Mouse (Mus musculus): ENCODE results near the gene Pxmp4. TPM values are rescaled to one million over a fixed set of nuclear protein-coding genes. Genes with fewer than 3 reads are reported as not detected.

The Pxmp4 gene
- total RNA-seq, 2 experiments from 2014 or later, result 12.8 to 14.2 TPM

DNA sequence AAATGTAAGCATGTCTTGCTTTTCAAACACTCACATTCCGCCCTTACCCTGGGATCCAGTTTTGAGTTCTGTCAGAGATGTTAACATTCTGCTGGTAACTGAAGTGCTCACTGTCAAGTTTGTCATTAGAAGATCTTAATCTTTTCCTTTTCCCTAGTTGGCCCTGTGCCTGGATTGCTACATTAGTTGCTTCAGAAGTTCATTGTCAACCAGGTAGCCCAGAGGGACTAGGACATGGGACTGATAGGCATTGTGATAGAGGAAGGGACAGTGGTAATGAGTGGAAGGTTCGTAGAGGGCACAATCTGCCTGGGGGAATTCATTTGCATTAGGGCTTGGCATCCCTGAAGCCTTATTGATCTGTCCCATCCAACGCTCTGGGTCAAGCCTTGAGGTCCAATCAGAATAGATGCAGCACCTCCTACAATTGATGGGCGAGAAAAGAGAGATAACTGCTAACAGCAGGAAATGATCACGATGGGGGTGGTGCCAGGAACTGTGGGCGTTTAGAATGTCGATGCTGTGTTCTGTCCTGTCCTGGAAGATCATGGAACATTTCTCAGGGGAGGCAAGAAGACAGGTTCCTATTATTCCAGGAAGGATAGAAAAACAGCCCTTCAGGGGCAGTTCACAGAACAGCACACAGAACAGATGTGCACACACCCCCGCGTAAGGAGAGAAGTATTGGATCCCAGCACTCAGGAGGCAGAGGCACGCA lies 5.7 kb upstream of the Pxmp4 start:
- DNase-seq (ENCODE audit: extremely low spot score in 1 of 2, low spot score in 2 of 2), result no peak
- Histone ChIP-seq H3K27ac (no peak overlapping the region), H3K4me3 (no peak overlapping the region)
- no peak for TF ChIP-seq CTCF (IDR thresholded peaks at IDR 0.05)
- intact Hi-C loops (cut with DNase I), result no loop called here

DNA sequence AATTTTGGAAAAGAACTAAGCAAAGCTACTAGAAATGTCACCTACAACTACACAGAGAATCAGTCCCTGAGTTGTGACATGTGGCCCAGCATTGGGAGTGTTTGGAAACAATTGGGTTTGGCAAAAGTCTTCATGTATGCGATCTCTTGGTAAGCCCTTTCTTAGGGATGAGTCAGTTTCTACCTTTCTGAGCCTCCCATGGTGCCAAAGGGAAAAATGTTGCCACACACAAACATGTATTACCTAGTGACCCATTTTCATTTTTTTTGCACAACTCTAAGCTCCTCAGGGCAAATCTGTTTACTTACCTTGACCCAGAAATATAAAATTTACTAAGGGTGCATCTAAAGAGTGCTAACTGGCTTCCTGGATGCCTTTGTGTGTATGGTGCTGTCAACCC lies 3.5 kb upstream of the Pxmp4 start:
- DNase-seq (ENCODE audit: extremely low spot score in 1 of 2, low spot score in 2 of 2), result no peak
- H3K4me3 ChIP-seq, result no peak overlapping the region
- no peak for TF ChIP-seq CTCF (IDR thresholded peaks at IDR 0.05)
- no peak overlapping the region for H3K27ac ChIP-seq
- intact Hi-C loops (cut with DNase I), result no loop called here

DNA sequence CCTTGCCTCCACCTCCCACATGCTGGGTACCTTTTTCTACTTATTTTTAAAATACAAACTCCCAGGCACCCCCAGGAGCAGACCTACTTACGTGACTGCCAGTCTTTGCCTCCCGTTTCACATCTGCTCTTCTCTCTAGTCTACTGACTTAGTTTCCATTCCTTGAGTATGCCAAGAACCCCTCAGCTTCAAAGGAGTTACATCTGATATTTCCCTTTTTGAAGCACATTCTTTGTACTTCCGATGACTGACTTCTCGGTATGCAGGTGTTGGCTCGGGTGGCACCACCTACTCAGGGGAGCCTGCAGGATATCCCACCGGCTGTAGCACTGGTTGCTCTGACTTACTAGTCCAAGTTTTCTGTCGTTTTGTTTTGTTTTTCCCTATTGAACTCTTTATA lies 648 bp upstream of the Pxmp4 start:
- Histone ChIP-seq H3K27ac (peak overlapping the region; percentile 52; the same call in 1 of the 2 replicates), H3K4me3 (peak overlapping the region; percentile 98)
- no peak for DNase-seq (ENCODE audit: extremely low spot score in 1 of 2, low spot score in 2 of 2)
- intact Hi-C loops (cut with DNase I), result no loop called here
- no peak for TF ChIP-seq CTCF (IDR thresholded peaks at IDR 0.05)

DNA sequence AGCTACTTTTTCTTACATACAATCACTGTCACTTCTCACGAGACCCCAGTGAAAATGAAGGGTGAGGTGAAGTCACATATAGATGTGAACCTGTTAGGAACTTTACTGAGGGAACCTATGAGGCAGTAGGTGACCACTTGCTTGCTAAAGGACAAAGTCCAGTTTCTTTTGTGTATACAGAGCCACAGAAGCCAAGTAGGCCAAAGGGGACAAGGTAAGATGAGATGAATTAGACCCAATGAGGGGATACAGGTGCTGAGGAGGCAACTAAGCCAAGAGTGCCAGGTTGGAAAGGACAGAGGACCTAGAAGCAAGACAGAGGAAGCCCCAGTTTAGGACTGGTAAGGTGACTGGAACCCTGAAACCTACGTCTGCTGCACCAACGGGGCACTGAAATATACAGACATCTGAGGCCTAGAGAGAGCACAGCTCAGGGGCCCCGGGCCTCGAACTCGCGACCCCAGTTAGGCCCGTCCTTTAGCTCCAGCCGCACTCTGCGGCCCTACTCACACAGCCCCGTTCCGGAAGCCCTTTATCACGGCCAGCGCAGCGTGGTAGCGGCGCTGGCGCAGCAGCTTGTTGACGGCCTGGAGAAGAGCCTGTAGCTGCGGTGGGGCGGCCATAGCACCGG lies 386 bp downstream of the Pxmp4 start:
- Histone ChIP-seq H3K4me3 (peak overlapping the region; percentile 98), H3K27ac (peak overlapping the region; percentile 83)
- no peak for DNase-seq (ENCODE audit: extremely low spot score in 1 of 2, low spot score in 2 of 2)
- TF ChIP-seq CTCF (IDR thresholded peaks at IDR 0.05), result no peak
- intact Hi-C loops (cut with DNase I), result no loop called here

DNA sequence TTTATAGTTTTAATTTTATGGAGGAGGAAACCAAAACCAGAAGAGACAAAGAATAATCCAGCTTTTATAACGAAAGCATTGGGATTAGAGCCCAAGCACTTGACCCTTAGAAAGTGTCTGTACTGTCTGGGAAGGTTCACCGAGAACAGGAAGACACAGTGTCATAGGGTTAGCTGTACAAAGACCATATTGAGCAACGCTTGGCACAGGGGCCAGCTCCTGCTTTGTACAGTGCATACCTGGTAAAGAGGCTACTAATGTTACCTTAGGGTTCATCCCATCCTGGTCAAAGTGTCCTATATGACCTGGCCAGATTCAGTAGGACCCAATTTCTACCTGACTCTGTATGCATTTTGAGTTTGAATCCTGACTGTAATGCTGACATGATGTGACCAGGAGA lies 2.2 kb downstream of the Pxmp4 start:
- TF ChIP-seq CTCF (IDR thresholded peaks at IDR 0.05), result no peak
- H3K27ac ChIP-seq, result no peak overlapping the region
- no peak overlapping the region for H3K4me3 ChIP-seq
- intact Hi-C loops (cut with DNase I), result no loop called here
- DNase-seq (ENCODE audit: extremely low spot score in 1 of 2, low spot score in 2 of 2), result no peak

DNA sequence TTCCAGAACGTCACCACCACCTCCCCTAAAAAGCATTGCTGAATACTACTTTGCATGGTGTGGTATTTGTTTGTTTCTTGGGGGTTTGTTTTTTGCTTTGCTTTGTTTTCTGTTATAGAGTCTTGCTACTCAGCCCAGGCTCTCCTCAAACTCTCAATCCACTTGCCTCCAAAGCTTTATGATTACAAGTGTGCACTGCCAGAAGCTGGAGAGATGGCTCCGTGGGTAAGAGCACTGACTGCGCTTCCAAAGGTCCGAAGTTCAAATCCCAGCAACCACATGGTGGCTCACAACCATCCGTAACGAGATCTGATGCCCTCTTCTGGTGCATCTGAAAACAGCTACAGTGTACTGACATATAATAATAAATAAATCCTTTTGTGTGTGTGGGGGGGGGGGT lies 2.9 kb downstream of the Pxmp4 start:
- no peak for TF ChIP-seq CTCF (IDR thresholded peaks at IDR 0.05)
- DNase-seq (ENCODE audit: extremely low spot score in 1 of 2, low spot score in 2 of 2), result no peak
- Histone ChIP-seq H3K27ac (no peak overlapping the region), H3K4me3 (no peak overlapping the region)
- intact Hi-C loops (cut with DNase I), result no loop called here

DNA sequence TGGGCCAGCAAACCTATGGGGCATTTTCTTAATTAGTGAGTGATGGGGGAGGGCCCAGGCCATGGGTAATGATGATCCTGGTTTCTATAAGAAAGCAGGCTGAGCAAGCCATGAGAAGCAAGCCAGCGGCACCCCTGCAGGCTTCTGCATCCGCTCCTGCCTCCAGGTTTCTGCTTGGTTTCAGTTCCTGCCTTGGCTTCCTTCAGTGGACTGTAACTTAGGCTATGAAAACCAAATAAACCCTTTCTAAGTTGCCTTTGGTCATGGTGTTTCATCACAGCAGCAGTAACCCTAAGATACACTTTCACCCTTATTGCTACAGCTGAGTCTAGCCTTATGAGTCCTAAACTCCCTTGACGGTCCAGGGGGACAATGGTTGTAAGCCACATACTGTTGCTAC lies 6.1 kb downstream of the Pxmp4 start:
- no peak for TF ChIP-seq CTCF (IDR thresholded peaks at IDR 0.05)
- intact Hi-C loops (cut with DNase I), result no loop called here
- Histone ChIP-seq H3K4me3 (no peak overlapping the region), H3K27ac (no peak overlapping the region)
- DNase-seq (ENCODE audit: extremely low spot score in 1 of 2, low spot score in 2 of 2), result no peak

DNA sequence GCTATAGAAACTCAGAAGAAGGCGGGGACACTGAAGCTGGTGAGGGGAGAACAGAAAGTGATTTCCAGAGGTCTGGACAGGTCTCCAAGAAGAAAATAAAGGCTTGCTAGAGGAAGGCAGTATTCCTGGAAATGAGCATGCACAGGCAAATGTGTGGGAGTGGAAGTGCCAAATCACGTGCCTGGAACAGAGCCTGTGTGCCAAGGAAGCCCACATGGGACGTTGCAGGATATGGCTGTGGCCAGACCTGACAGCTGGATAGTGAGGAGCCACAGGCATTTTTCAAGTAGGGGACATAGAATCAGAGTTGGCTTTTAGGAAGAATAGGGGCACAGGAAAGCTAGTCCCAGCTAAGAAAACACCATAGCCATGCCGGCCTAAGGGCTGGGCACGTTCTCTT lies 7.7 kb downstream of the Pxmp4 start:
- H3K27ac ChIP-seq, result no peak overlapping the region
- intact Hi-C loops (cut with DNase I), result no loop called here
- DNase-seq (ENCODE audit: extremely low spot score in 1 of 2, low spot score in 2 of 2), result no peak
- H3K4me3 ChIP-seq, result no peak overlapping the region
- no peak for TF ChIP-seq CTCF (IDR thresholded peaks at IDR 0.05)

DNA sequence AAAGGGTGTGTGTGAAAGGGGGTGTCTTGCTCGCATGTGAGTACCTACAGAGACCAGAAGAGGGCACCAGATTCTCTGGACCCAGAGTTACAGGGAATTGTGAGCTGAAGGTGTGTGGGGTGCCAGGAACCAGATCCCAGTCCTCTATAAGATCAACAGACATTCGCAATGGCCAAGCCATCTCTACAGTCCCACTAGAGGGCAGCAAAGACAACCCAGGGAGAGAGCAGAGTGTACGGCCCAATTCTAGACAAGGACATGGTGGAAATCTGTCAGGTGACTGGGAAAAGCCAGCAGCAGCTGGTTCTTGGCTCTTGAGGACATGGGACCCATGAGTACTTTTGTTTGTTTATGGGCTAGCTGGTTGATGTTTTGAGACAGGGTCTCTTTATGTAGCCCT lies 10.5 kb downstream of the Pxmp4 start:
- no peak overlapping the region for H3K27ac ChIP-seq
- no peak overlapping the region for H3K4me3 ChIP-seq
- intact Hi-C loops (cut with DNase I), result no loop called here
- DNase-seq (ENCODE audit: extremely low spot score in 1 of 2, low spot score in 2 of 2), result no peak
- peak; percentile 57 for TF ChIP-seq CTCF (IDR thresholded peaks at IDR 0.05)

DNA sequence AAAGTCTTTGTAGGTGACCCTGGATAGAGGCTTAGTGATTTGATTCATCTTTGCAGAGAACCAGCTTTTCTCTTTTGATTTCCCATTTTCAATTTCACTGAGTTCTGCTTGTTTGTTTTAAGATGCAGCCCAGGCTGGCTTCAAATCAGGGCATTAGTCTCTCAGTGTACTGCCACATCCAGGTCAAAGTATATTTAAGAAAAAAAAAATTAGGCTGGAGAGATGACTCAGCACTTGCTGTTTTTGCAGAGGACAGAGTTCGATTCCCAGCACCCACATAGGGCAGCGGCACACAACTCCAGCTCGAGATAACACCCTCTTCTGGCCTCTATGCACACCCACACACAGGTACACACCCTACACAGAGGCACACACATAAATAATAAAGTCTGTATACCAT lies 12.3 kb downstream of the Pxmp4 start:
- intact Hi-C loops (cut with DNase I), result no loop called here
- no peak overlapping the region for H3K27ac ChIP-seq
- DNase-seq (ENCODE audit: extremely low spot score in 1 of 2, low spot score in 2 of 2), result no peak
- TF ChIP-seq CTCF (IDR thresholded peaks at IDR 0.05), result no peak
- no peak overlapping the region for H3K4me3 ChIP-seq

DNA sequence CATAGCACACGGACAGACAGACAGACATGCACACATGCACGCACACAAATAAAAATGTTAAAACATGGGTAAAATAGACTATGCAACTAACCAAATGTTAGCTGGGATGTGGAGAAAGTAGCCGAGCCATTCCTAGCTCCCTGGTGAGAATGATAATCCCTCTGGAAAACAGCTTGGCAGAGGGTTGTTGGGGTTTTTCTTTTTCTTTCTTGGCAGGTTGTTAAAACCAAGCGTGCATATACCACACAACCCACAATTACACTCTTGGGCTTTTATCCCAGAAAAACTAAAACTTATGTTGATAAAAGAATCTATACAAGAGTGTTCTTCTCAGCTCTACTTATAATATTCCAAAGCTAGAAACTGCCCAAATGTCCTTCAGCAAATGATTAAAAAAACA lies 14.5 kb downstream of the Pxmp4 start:
- intact Hi-C loops (cut with DNase I), result no loop called here
- no peak overlapping the region for H3K27ac ChIP-seq
- no peak for TF ChIP-seq CTCF (IDR thresholded peaks at IDR 0.05)
- H3K4me3 ChIP-seq, result no peak overlapping the region
- no peak for DNase-seq (ENCODE audit: extremely low spot score in 1 of 2, low spot score in 2 of 2)

DNA sequence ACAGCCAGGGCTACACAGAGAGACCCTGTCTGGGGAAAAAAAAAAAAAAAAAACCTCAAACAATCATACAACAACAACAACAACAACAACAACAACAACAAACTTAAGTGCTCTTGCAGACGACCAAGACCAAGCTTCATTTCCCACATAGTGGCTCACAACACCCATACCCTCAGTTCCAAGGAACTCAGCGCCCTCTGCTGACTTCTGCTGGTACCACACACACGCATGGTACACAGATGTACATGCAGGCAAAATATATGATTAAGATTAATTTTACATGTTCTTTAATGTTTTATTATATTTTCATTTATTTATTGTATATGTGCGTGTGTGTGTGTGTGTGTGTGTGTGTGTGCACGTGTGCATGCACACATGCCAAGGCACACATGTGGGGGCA lies 17.1 kb downstream of the Pxmp4 start:
- no peak for DNase-seq (ENCODE audit: extremely low spot score in 1 of 2, low spot score in 2 of 2)

More for the DNA sequence above, 17.1 kb downstream of the Pxmp4 start:
- H3K4me3 ChIP-seq, result no peak overlapping the region
- TF ChIP-seq CTCF (IDR thresholded peaks at IDR 0.05), result peak; percentile 41
- H3K27ac ChIP-seq, result no peak overlapping the region
- intact Hi-C loops (cut with DNase I), result no loop called here

All from left cerebral cortex, adult 2 months (tissue).